Mouse (Mus musculus) forebrain, embryonic 11.5 days (tissue): ENCODE data around the gene Foxk1. TPM values are rescaled to one million over a fixed set of nuclear protein-coding genes. Genes with fewer than 3 reads are reported as not detected.

Experiments used
- ATAC-seq: fragments of 200-750 bp; cut with Nextera tagmentation; replicated peaks from 2 replicates; pipeline ENCODE4 v1.8.0; 2017; ENCODE audit warnings: moderate TSS enrichment; ENCODE audit not compliant: low FRiP score
- DNase-seq: peaks from one replicate; pipeline ENCODE4 v3.0.0-alpha.2; 2017; ENCODE audit warnings: low spot score
- H3K27ac ChIP-seq: fragments of 300-500 bp; sonication (generic); 2 replicates; pipeline ENCODE4 v1.5.1; 2014; ENCODE audit warnings: low read depth, low read length
- H3K27me3 ChIP-seq: fragments of 300-500 bp; sonication (generic); 2 replicates; pipeline ENCODE4 v1.6.1; 2014; ENCODE audit warnings: mild to moderate bottlenecking, low read length, mixed read lengths; ENCODE audit not compliant: control insufficient read depth, insufficient read depth
- H3K36me3 ChIP-seq: fragments of 300-500 bp; sonication (generic); 2 replicates; pipeline ENCODE4 v1.6.1; 2014; ENCODE audit warnings: mild to moderate bottlenecking, low read length, moderate library complexity, mixed read lengths; ENCODE audit not compliant: control insufficient read depth, insufficient read depth
- H3K4me1 ChIP-seq: fragments of 300-500 bp; sonication (generic); replicated peaks from 2 replicates; pipeline ENCODE4 v1.6.1; 2014; ENCODE audit warnings: low read length, mixed read lengths; ENCODE audit not compliant: control insufficient read depth, insufficient read depth
- H3K4me2 ChIP-seq: fragments of 300-500 bp; sonication (generic); 2 replicates; pipeline ENCODE4 v1.6.1; 2014; ENCODE audit warnings: low read depth, mild to moderate bottlenecking, low read length, moderate library complexity, mixed read lengths; ENCODE audit not compliant: severe bottlenecking
- H3K4me3 ChIP-seq: fragments of 300-500 bp; sonication (generic); 2 replicates; pipeline ENCODE4 v1.5.1; 2014; ENCODE audit warnings: low read depth, low read length
- H3K9ac ChIP-seq: fragments of 300-500 bp; sonication (generic); 2 replicates; pipeline ENCODE4 v1.6.1; 2014; ENCODE audit warnings: low read length
- H3K9me3 ChIP-seq: fragments of 300-500 bp; sonication (generic); 2 replicates; pipeline ENCODE4 v1.6.1; 2016; ENCODE audit warnings: low read length, mixed read lengths; ENCODE audit not compliant: control insufficient read depth
- WGBS: fragments of 180-500 bp; shearing (Covaris S2); extraction: QIAGEN DNeasy Blood & Tissue Kit; methylation state at CpG from one replicate; pipeline ENCODE4 v1.1.7; 2014; 5-methylcytosine and 5-hydroxymethylcytosine counted together
- polyA plus RNA-seq: library from polyadenylated mRNA; unstranded; fragments of >200 nt; fragmentation: Nextera tagmentation; extraction: Ambion mirVana; gene quantifications from 2 replicates; pipeline ENCODE4 v1.2.1, GENCODE M21; 2014

The Foxk1 gene
- polyA plus RNA-seq, 1 experiment from 2014 or later, result 5.0 TPM

DNA sequence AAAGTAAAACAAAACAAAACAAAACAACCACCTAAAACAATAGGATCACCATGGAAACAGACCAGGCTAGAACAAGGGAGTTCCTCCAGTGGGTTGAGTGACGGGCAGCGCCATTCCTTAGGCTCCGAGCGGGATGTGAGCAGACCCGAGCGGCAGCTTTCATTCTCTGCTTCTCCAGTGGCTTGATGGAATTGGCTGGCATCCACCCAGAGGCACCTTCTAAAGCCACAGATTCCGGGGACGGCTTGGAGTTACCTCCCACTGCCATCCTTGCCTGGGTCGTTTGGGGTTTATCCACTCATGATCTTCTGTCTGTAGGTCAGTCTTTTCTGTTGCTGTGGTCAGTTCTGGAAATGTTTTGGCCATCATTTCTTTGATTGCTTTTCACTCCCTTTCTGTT lies 19.6 kb downstream of the Foxk1 start:
- Histone ChIP-seq H3K4me1 (peaks cover 2% of the 10 kb centered on the region; the same call in 1 of the 2 replicates), H3K4me2 (no peak overlapping the region), H3K9ac (no peak overlapping the region), H3K27me3 (no peaks in the 10 kb centered on the region), H3K27ac (no peak overlapping the region), H3K4me3 (no peak overlapping the region), H3K9me3 (no peaks in the 10 kb centered on the region), H3K36me3 (no peaks in the 10 kb centered on the region; the same call in 1 of the 2 replicates)
- ATAC-seq (no peak), DNase-seq (no peak)
- 83% methylated on average over 9 of the region's 9 CpGs for WGBS

DNA sequence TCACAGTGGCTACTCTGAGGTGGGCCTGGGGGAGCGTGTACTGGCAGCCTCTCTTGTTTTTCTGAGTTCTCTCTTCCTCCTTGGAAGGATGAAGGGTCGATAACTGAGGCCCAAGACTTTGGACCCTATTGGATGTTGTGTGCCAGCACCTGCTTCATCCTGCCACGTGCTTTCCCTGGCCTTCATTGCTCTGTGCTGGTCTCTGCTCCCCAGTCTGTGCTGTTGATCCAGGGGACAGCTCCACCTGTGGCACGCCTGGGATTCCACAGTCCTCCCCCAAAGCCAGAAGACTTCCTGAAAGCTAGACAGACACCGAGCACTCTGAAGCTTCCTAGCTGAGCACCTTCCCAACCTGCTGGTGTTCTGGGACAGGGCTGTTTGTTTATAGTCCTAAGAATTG lies 20.6 kb downstream of the Foxk1 start:
- Histone ChIP-seq H3K4me3 (no peak overlapping the region), H3K27ac (no peak overlapping the region), H3K9ac (no peak overlapping the region), H3K27me3 (no peaks in the 10 kb centered on the region), H3K9me3 (no peaks in the 10 kb centered on the region), H3K36me3 (no peaks in the 10 kb centered on the region; the same call in 1 of the 2 replicates), H3K4me1 (no peaks in the 10 kb centered on the region; the same call in 1 of the 2 replicates), H3K4me2 (no peak overlapping the region)
- no peak for DNase-seq
- no peak for ATAC-seq
- WGBS, result 93% methylated on average over 5 of the region's 5 CpGs

DNA sequence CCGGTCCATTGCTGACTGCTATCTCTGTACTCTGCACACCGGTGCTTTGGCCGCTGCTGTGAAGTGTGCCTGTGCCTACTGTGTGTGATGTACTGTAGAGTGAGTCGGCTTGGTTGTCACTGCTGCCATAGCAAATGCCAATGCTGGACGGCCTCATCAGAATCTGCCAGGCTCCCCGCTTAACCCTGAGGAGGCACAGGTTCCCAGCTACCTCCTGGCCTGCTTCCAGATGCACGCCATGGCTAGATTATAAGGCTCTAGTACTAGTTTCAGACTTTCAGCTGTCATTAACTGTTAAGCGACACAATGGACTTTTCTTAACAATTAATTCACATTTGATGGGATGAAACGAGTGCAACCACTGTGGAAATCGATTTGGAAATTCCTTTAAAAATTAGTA lies 21.8 kb downstream of the Foxk1 start:
- Histone ChIP-seq H3K36me3 (no peaks in the 10 kb centered on the region; the same call in 1 of the 2 replicates), H3K4me3 (no peak overlapping the region), H3K27me3 (no peaks in the 10 kb centered on the region), H3K9ac (no peak overlapping the region), H3K4me1 (no peaks in the 10 kb centered on the region; the same call in 1 of the 2 replicates), H3K4me2 (no peak overlapping the region), H3K27ac (no peak overlapping the region), H3K9me3 (no peaks in the 10 kb centered on the region)
- 90% methylated on average over 10 of the region's 10 CpGs for WGBS
- no peak for ATAC-seq
- no peak for DNase-seq

DNA sequence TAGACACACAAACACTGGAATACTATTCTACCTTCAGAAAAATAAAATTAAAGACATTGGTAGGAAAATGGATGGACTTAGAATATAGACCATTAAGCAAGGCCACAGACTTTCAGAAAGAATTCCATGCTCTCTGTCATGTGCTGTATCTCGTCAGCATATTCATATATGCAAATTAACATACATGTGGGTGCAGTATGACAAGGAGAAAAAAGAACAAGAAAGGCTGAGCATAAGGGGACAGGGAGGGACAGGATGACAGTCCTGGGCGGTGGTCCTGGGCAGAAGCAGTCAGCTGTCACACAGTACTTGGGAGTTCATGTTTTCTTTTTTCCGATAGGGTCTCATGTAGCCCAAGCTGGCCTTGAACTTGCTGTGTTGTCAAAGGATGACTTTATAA lies 22.4 kb downstream of the Foxk1 start:
- DNase-seq (no peak), ATAC-seq (no peak)
- Histone ChIP-seq H3K4me2 (no peak overlapping the region), H3K4me3 (no peak overlapping the region), H3K27ac (no peak overlapping the region), H3K36me3 (no peaks in the 10 kb centered on the region; the same call in 1 of the 2 replicates), H3K9me3 (no peaks in the 10 kb centered on the region), H3K9ac (no peak overlapping the region), H3K27me3 (no peaks in the 10 kb centered on the region), H3K4me1 (no peaks in the 10 kb centered on the region; the same call in 1 of the 2 replicates)
- WGBS, result 59% methylated on average over 3 of the region's 3 CpGs

DNA sequence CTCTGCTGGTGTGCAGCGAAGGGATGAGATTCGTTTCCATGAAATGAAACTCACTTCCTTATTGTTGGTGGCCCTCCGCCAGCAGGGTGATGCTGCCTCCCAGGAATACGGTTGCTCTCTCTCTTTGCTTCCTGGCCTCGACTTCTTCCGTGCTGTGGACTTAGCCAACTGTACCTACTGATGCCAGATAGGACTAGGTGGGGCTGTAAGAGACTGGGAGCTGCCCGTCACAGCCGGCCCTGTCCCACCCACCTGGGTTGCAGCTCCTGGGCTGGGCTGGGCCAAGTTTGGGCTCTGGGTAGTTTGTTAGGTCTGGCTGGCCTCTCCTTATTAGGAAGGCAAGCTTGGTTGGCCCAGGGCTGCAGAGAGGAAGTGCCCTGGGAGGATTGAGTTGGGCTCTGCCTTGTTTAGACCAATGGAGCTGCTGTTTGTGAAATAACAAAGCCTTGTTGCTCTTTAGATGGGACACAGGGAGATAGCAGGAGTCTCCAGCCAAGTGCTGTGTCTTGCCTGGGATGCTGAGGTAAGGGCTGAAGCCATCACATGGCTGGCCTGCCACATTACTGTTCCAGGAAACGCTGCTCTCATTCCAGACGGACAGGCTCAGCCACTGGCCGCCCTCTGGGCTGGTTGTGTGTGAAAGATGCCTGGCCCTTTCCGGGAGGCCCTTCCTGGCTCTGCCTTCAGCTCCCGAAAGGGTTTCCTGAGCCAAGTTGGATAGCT lies 23.5 kb downstream of the Foxk1 start:
- no peak for DNase-seq
- 85% methylated on average over 13 of the region's 13 CpGs for WGBS
- no peak for ATAC-seq
- Histone ChIP-seq H3K36me3 (no peaks in the 10 kb centered on the region; the same call in 1 of the 2 replicates), H3K4me3 (no peak overlapping the region), H3K9ac (no peak overlapping the region), H3K27ac (no peak overlapping the region), H3K4me1 (no peaks in the 10 kb centered on the region; the same call in 1 of the 2 replicates), H3K4me2 (no peak overlapping the region), H3K9me3 (no peaks in the 10 kb centered on the region), H3K27me3 (no peaks in the 10 kb centered on the region)

DNA sequence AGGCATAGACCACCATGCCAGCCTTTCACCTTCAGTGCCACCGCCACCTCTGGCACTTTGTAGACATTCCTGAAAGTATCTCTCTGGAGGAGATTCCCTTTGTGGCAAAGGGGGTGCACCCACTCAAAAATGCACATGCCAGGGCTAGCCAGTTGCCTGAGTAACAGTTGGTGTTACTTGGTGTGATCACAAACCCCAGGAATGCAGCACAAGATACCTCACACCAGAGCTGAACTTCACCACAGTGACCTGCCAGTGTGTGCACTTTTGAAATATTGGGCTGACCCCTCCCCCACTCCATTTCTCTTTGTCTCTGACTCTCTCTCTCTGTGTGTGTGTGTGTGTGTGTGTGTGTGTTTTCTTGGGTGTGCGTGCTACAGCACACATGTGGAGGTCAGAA lies 25.2 kb downstream of the Foxk1 start:
- Histone ChIP-seq H3K27me3 (no peaks in the 10 kb centered on the region), H3K4me1 (no peaks in the 10 kb centered on the region; the same call in 1 of the 2 replicates), H3K4me3 (no peak overlapping the region), H3K9ac (no peak overlapping the region), H3K27ac (no peak overlapping the region), H3K9me3 (no peaks in the 10 kb centered on the region), H3K4me2 (no peak overlapping the region), H3K36me3 (no peaks in the 10 kb centered on the region; the same call in 1 of the 2 replicates)
- WGBS, result 86% methylated on average over 2 of the region's 2 CpGs
- ATAC-seq (no peak), DNase-seq (no peak)

DNA sequence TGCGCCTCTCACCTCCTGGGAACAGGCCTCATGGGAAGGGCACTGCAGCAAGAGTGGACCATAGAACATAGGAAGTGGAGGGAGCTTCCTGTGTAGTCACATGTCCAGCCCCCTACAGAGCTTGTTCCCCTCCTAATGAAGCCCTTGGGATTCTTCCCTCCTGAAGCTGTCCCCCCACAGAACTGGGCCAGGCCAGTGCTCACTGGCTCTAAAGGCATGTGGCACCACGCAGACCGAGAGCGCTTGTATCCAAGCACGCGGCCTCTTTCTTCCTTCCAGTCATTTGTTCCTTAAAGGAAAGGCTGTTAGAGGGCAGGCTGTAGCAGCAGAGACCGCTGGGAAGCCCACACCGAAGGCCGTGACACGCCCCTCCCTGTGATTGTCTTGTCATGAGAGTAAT lies 26.6 kb downstream of the Foxk1 start:
- no peaks in the 10 kb centered on the region for H3K27me3 ChIP-seq
- no peaks in the 10 kb centered on the region; the same call in 1 of the 2 replicates for H3K36me3 ChIP-seq
- no peak overlapping the region for H3K9ac ChIP-seq
- H3K9me3 ChIP-seq, result no peaks in the 10 kb centered on the region
- H3K4me1 ChIP-seq, result no peaks in the 10 kb centered on the region; the same call in 1 of the 2 replicates
- ATAC-seq (0 out of 2 replicates have a peak, but pooled peaks have one; percentile 15), DNase-seq (no peak)
- WGBS, result 70% methylated on average over 10 of the region's 10 CpGs
- H3K27ac ChIP-seq, result no peak overlapping the region
- H3K4me2 ChIP-seq, result no peak overlapping the region
- H3K4me3 ChIP-seq, result no peak overlapping the region

DNA sequence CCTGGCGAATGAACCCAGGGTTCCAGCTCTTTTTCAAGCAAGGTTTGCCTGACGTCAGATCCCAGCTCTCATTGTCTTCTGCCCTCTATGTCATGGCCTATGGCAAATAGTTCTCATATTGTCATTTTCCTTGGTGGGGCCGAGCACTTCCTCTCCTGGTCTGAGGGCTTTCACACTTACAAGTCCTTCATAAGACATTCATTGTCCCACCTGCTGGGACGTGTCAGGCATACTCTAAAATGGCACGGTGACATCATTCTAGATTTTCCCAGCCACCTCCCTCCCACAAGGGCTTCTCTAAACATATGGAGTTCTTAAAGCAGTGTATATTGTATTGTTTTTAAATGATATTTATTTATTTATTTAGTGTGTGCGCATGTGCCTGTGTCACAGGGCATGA lies 27.4 kb downstream of the Foxk1 start:
- Histone ChIP-seq H3K27ac (no peak overlapping the region), H3K27me3 (no peaks in the 10 kb centered on the region), H3K4me3 (no peak overlapping the region), H3K4me2 (no peak overlapping the region), H3K9me3 (no peaks in the 10 kb centered on the region), H3K4me1 (no peaks in the 10 kb centered on the region; the same call in 1 of the 2 replicates), H3K9ac (no peak overlapping the region), H3K36me3 (no peaks in the 10 kb centered on the region; the same call in 1 of the 2 replicates)
- 69% methylated on average over 6 of the region's 6 CpGs for WGBS
- ATAC-seq (no peak), DNase-seq (no peak)

DNA sequence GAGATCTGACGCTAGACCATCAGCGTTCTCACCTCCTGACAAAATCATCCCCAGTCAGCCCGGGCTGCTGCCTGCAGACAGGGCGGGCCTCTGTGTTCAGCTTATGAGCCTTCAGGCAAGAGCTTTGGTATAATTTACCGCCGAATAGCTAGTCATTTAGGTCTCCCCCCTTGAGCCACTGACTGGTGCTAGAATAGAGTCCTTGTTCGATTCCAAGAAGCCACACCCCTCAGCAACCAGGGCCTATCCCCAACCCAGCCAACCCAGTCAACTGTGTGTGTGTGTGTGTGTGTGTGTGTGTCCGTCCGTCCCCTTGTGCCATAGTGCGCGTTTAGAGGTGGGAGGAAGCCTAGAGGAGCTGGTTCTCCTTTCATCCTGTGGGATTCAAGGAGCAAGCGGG lies 29.7 kb downstream of the Foxk1 start:
- WGBS, result 79% methylated on average over 12 of the region's 12 CpGs
- no peak for ATAC-seq

More for the DNA sequence above, 29.7 kb downstream of the Foxk1 start:
- Histone ChIP-seq H3K36me3 (no peaks in the 10 kb centered on the region; the same call in 1 of the 2 replicates), H3K4me2 (no peak overlapping the region), H3K27me3 (no peaks in the 10 kb centered on the region), H3K27ac (no peak overlapping the region), H3K4me1 (no peaks in the 10 kb centered on the region; the same call in 1 of the 2 replicates), H3K4me3 (no peak overlapping the region), H3K9me3 (no peaks in the 10 kb centered on the region), H3K9ac (no peak overlapping the region)
- DNase-seq, result no peak
